Mouse (Mus musculus) olfactory bulb, adult 2 months (tissue): ENCODE results near the gene Cdk5. TPM values are rescaled to one million over a fixed set of nuclear protein-coding genes. Genes with fewer than 3 reads are reported as not detected.
A peak's percentile ranks its signal among the peaks of the same experiment; 100 is the strongest.
"Not testable (repeated sequence)": the region's sequence is repeated elsewhere in the genome, so short reads cannot be mapped to it uniquely, and the experiment has no call there.

Source experiments
- H3K27ac ChIP-seq: fragments of 200-500 bp; 2 replicates; pipeline ENCODE4 v1.5.1; 2012; ENCODE audit warnings: low read depth, low read length; ENCODE audit not compliant: insufficient read depth
- H3K4me1 ChIP-seq: fragments of 200-500 bp; 2 replicates; pipeline ENCODE4 v1.6.1; 2012; ENCODE audit warnings: low read length; ENCODE audit not compliant: control insufficient read depth, insufficient read depth
- H3K4me3 ChIP-seq: fragments of 200-500 bp; 2 replicates; pipeline ENCODE4 v1.5.1; 2012; ENCODE audit warnings: mild to moderate bottlenecking, low read depth, low read length, moderate library complexity; ENCODE audit not compliant: insufficient read depth
- CTCF ChIP-seq: fragments of 200-500 bp; IDR thresholded peaks from 2 replicates; pipeline ENCODE4 v1.5.1; 2012; ENCODE audit warnings: low read depth, mild to moderate bottlenecking, low read length, moderate library complexity; ENCODE audit not compliant: insufficient read depth
- POLR2A ChIP-seq: fragments of 200-500 bp; IDR thresholded peaks from 2 replicates; pipeline ENCODE4 v1.6.1; 2012; ENCODE audit warnings: mild to moderate bottlenecking, low read depth, low read length, moderate library complexity; ENCODE audit not compliant: insufficient read depth
- WGBS: fragments of 180-500 bp; shearing (Covaris S2); methylation state at CpG from one replicate; pipeline ENCODE4 v1.1.7; 2018; 5-methylcytosine and 5-hydroxymethylcytosine counted together
- polyA plus RNA-seq: library from polyadenylated mRNA; stranded (reverse); fragments of >200 nt; gene quantifications from 2 replicates; pipeline ENCODE4 v1.2.4, GENCODE M21; 2012; ENCODE audit warnings: low replicate concordance; ENCODE audit not compliant: missing spikeins, insufficient read depth, insufficient read length

Cdk5 gene
- polyA plus RNA-seq, 1 experiment, result not detected

- Histone ChIP-seq H3K4me3 (no peak overlapping the region), H3K4me1 (peaks cover 24% of the 10 kb centered on the region), H3K27ac (peak overlapping the region; percentile 59)
- no peak for TF ChIP-seq CTCF
- no peak for TF ChIP-seq POLR2A
- WGBS, result 67% methylated on average over 3 of the region's 3 CpGs
Measured at GRCm38 (mm10) chr5:24405389-24405876, 17.9 kb downstream of the Cdk5 start.

- no peak for TF ChIP-seq POLR2A
- TF ChIP-seq CTCF, result no peak
- Histone ChIP-seq H3K4me1 (peaks cover 24% of the 10 kb centered on the region), H3K4me3 (no peak overlapping the region), H3K27ac (peak overlapping the region; percentile 42; the same call in 1 of the 2 replicates)
- WGBS, result 42% methylated on average over 6 of the region's 6 CpGs
Measured at GRCm38 (mm10) chr5:24404594-24405360, 18.6 kb downstream of the Cdk5 start.

- Histone ChIP-seq H3K4me1 (peaks cover 24% of the 10 kb centered on the region), H3K4me3 (no peak overlapping the region), H3K27ac (no peak overlapping the region)
- TF ChIP-seq CTCF (no peak), POLR2A (no peak)
- 54% methylated on average over 9 of the region's 9 CpGs for WGBS
Measured at GRCm38 (mm10) chr5:24401969-24402368, 21.4 kb downstream of the Cdk5 start.

- peaks cover 18% of the 10 kb centered on the region for H3K4me1 ChIP-seq
- 90% methylated on average over 5 of the region's 5 CpGs for WGBS
- TF ChIP-seq CTCF (no peak), POLR2A (no peak)
Measured at GRCm38 (mm10) chr5:24400911-24401605, 22.3 kb downstream of the Cdk5 start.

GRCm38 (mm10) chr5:24400362-24400761 lies 23.0 kb downstream of the Cdk5 start:
- TF ChIP-seq CTCF (no peak), POLR2A (no peak)
- peaks cover 11% of the 10 kb centered on the region for H3K4me1 ChIP-seq
- H3K27ac ChIP-seq, result no peak overlapping the region
- H3K4me3 ChIP-seq, result no peak overlapping the region
- WGBS, result 92% methylated on average over 11 of the region's 11 CpGs

More at GRCm38 (mm10) chr5:24400911-24401605, 22.3 kb downstream of the Cdk5 start:
- Histone ChIP-seq H3K4me3 (no peak overlapping the region), H3K27ac (no peak overlapping the region)

- Histone ChIP-seq H3K27ac (no peak overlapping the region), H3K4me3 (no peak overlapping the region), H3K4me1 (peaks cover 7% of the 10 kb centered on the region)
- TF ChIP-seq POLR2A (no peak), CTCF (no peak)
- WGBS, result 91% methylated on average over 10 of the region's 10 CpGs
Measured at GRCm38 (mm10) chr5:24399686-24400085, 23.6 kb downstream of the Cdk5 start.

- H3K4me3 ChIP-seq, H3K27ac ChIP-seq, H3K4me1 ChIP-seq: not testable (repeated sequence)
- WGBS, result 91% methylated on average over 6 of the region's 6 CpGs
Measured at GRCm38 (mm10) chr5:24396254-24396653, 27.1 kb downstream of the Cdk5 start.

- Histone ChIP-seq H3K4me3 (peak overlapping the region; percentile 77), H3K27ac (peak overlapping the region; percentile 95), H3K4me1 (no peaks in the 10 kb centered on the region)
- TF ChIP-seq POLR2A (peak; percentile 51; the same call in 1 of the 2 replicates), CTCF (peak; percentile 73)
- under 1% methylated on average over 36 of the region's 36 CpGs for WGBS
Measured at GRCm38 (mm10) chr5:24394165-24394894, 29.0 kb downstream of the Cdk5 start.
